Mouse (Mus musculus): ENCODE results near the gene Nkx6-1.

The Nkx6-1 gene

DNA sequence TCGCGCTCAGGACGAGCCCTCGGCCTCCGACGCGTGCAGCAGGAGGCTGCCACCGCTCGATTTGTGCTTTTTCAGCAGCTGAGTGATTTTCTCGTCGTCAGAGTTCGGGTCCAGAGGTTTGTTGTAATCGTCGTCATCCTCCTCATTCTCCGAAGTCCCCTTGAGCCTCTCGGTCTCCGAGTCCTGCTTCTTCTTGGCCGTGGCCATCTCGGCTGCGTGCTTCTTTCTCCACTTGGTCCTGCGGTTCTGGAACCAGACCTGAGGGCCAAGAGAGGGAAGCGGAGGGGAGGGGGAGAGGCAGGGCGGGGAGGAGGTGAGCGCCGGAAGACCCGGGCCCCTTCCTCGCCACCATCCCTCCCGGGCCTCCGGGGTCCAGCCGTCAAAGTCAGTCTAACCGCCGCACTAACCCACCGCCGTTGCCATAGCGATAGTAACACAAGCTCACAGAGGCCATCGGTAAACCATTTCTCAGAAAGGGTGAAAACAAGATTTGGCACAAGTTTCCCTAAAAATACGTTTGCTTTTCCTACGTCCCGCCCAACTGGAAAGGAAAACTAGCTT is 5.3 kb downstream of the Nkx6-1 start:
- no peak for DNase-seq (ENCODE audit: low spot score in 2 of 2)

DNA sequence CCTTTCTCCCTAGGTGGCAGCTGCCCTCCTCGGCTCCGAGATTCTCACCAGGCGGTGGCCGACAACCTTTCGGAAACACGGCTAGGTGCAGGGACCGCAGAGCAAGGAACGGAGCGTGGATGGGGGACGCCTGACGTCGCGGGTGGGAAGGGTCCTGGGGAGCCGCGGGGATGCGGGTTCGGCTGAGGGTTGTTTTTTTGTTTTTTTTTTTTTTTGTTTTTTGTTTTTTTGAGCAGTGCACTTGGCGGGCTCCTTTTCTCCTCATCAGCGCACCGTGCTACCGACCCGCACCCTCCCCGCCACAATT is 5.9 kb downstream of the Nkx6-1 start:
- DNase-seq (ENCODE audit: low spot score in 2 of 2): no peak

DNA sequence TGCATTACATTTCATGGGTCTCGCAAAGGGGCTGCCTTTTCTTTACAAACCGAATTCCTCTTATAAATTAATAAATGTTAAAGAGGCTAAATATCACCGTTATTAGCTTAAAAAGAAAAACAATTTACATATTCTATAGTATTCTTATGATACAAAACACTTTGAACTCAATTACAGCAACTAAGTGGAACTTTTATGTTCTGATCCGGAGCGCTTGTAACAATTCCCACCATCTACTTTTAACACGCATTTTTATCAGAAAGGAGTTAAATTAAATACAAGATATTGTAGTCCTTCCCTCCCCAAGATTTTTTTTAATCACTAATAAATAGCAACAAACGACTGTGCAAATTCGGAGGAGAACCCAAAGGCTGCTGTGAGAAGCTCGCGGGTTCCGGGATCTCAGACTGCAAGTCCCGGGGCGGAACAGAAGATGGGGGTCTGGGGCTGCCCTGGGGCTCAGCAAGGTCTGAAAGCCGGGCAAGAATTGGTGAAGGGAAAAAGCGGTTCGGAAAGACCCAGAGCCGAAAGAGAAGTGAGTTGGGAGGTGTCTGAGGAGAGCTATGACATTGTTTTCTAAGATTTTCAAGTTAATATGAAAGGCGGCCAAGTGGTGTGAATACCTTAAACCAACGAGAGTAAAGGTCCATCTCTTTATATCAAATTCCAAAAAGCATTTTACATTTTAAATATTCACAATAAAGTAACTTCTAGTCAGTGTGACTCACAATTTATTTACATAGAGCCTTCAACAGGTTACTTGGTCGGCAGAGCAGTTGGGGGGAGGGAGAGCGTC is 6.4 kb downstream of the Nkx6-1 start:
- DNase-seq (ENCODE audit: low spot score in 2 of 2): no peak

DNA sequence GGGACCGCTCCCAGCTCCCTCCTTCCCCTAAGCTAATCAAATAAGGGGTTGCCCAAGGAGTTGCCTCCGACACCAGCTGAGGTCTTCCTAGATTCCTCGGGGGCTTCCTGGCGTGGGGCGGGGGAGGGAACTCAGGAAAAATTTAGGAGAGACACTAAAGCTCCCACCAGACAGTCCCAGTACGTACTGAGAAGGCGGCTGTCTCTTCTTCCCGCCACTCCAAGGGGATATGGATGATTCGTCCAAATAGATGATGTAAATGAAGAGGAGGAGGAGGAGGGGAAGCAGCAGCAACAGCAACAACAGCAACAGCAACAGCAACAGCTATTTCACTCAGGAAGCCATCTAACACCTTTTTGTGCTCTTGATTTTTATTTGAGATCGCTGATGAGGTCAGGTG is 7.1 kb downstream of the Nkx6-1 start:
- no peak for DNase-seq (ENCODE audit: low spot score in 2 of 2)

DNA sequence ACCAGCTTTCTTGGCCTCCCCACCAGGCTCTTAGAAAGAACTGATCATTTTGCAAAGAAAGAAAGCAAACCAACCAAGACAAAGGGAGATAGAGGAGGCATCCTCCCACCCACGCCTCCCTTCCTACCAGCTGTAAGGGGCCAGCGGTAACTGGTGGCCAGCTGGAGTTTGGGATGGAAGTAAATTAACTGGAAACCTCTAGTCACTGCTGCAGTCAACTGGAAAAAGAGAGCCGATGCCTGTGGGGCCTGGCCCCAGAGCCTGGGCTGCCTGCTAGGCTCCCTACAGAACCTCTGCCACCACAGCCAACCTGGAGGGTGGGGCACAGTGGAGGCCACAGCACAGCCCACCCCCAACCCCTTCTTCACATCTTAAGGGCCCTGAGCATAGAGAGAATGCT is 8.7 kb downstream of the Nkx6-1 start:
- DNase-seq (ENCODE audit: low spot score in 2 of 2): no peak

DNA sequence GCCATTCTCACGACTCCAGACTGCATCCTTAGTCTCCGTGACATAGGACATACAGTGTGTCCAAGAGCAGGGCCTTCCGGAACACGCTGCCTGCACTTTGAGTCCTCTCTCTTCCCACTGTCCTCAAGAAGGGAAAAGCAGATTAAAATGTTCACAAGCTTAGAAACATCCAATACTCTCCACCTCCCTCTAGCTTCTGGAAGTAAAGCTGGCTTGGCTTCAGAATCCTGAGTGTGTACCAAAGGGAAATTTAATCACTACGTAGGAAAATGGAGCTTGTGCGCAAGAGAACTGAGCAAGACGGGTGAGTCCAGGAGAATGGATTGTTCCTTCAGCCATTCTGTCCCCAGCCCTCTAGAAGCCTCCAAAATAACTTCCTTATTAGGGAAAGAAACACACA is 9.4 kb downstream of the Nkx6-1 start:
- no peak for DNase-seq (ENCODE audit: low spot score in 2 of 2)

DNA sequence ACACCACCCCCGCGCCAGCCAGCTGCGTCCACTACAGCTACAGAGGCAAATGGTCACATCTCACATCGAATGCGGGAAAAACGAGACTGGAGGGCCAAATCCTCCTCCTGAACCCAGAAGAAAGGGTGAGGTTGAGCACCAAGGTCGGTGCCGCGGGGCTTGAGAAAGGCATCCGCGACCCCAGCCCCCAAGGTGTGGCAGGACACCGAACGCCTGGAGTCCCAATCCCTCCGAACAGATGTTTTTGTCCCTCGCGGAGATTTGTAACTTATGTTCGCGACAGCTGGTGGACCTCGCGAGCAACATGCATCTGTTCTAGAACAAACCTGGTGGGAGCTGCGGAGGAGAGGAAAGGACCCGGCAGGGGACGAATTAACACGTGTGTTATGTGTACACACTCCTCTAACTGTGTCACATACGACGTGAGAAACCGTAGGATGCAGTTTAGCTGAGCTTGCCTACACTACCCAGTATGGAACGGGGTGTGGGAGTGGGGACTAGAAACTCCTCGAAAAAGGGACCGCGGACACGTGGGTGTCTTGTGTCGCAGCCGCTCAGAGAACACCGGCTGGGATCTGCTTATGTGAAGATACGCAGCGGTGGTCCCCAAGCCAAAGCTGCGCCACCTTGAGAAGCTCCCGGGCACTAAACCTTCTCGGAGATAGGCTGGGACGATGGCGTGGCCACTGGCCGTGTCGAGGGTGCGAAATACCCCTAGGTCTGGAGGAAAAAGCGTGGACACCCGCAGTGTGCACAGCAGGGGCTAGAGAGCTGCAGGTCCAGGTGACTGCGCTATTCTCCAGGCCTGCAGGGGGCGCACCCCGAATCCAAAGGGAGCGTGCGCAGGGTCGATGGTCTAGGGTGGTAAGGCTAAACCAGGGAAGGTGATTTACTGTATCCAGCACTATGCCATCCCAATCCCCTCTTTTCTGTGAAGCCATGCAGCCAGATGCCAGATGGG is 16.8 kb downstream of the Nkx6-1 start:
- DNase-seq (ENCODE audit: low spot score in 2 of 2): no peak

DNA sequence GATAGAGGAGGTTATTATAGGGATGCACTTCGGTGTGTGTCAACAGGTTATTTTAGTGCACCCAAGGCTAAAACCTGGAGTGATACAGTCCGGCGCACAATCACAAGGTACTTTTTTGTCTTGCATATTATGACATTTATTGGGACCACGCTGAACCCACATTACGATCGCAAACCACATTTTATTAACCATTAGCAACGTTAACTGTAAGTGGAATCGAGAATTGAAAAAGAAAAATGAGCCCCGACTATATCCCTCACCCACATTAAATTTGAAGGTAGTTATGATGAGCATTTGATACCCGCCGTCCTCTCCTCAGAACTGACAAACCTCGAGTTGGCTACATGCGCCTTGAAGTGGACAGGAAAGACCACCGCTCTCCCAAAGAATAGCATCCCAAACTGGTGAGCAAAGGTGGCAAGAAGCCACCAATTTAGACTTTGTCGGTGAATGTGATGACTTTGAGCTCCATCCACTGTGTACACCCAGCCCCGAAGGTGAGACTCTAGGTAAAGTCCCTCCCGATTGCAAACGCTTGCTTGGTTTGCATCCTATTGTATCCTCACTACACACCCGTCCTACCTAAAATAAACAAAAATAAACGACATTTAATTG is 17.7 kb downstream of the Nkx6-1 start:
- no peak for DNase-seq (ENCODE audit: low spot score in 2 of 2)

DNA sequence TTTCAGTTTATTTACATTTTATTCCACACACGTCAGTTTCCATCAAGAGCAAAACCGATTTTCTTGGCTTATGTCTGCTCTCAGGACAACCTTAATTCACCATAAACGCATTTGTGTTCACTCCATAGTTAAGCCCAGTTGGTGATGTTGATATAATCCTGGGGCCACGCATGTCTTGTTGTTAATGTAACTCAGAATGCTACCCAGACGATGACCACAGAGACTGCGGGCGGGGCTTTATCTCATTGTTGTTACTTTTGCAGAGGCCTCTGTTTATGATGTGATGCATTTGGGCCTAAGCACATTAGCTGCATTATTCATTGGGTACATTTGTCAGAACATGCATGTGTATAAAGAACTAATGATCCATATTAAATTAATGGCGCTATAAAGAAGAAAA is 19.7 kb downstream of the Nkx6-1 start:
- DNase-seq (ENCODE audit: low spot score in 2 of 2): no peak

DNA sequence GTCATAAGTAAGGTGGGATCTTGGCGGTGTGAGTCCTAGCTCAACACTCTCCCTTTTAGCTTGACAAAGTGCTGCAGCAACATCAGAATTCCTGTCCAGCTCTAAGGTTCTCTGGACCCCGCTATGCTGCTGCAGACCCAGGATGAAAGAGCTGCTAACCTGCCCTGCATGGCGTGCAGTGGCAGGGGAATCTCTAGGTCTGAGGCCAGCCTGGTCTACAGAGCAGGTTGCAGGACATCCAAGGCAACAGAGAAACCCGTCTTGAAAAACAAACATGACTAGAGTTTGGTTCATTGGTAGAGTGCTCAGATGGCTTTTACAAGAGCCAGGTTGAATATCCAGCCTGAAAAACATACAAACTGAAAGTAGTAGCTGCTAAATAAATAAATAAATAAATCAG is 26.7 kb downstream of the Nkx6-1 start:
- no peak for DNase-seq (ENCODE audit: low spot score in 2 of 2)

Data from heart, adult 9 months (tissue).